Mouse (Mus musculus) Muller cell, postnatal 12 days (primary cell): Measurements from ENCODE around the gene Gm3417.
"Not testable (repeated sequence)": the region's sequence is repeated elsewhere in the genome, so short reads cannot be mapped to it uniquely, and the experiment has no call there.

Experiments
- DNase-seq: peaks from one replicate; pipeline ENCODE4 v3.0.0-alpha.2; 2015; ENCODE audit errors: inconsistent ontology term

Gm3417 gene

GRCm38 (mm10) chr17:14978362-14979038 is at the start of gene Gm3417, which contains the start of gene 9030025P20Rik:
TSS of gene Gm3417 (minus strand) at chr17:14978790.
TSS of gene 9030025P20Rik (plus strand) at chr17:14978468.
- DNase-seq: not testable (repeated sequence)

GRCm38 (mm10) chr17:15025513-15025912 is 46.9 kb upstream of the Gm3417 start:
- DNase-seq: not testable (repeated sequence)

- not testable (repeated sequence) for DNase-seq
Measured at GRCm38 (mm10) chr17:15024502-15025193, 46.1 kb upstream of the Gm3417 start.

- DNase-seq: not testable (repeated sequence)
Measured at GRCm38 (mm10) chr17:15023878-15024492, 45.4 kb upstream of the Gm3417 start.

GRCm38 (mm10) chr17:15021503-15022220 is 43.1 kb upstream of the Gm3417 start:
- DNase-seq: not testable (repeated sequence)

GRCm38 (mm10) chr17:15009706-15010413 is 31.3 kb upstream of the Gm3417 start, which contains the start of gene Gm3435:
TSS of gene Gm3435 (plus strand) at chr17:15010176.
- DNase-seq: not testable (repeated sequence)

- DNase-seq: not testable (repeated sequence)
Measured at GRCm38 (mm10) chr17:15009088-15009487, 30.5 kb upstream of the Gm3417 start.

- DNase-seq: not testable (repeated sequence)
Measured at GRCm38 (mm10) chr17:15000047-15000446, 21.5 kb upstream of the Gm3417 start.

GRCm38 (mm10) chr17:14994140-14994539 is 15.6 kb upstream of the Gm3417 start:
- DNase-seq: not testable (repeated sequence)

- DNase-seq: not testable (repeated sequence)
Measured at GRCm38 (mm10) chr17:14993139-14993832, 14.7 kb upstream of the Gm3417 start.

- not testable (repeated sequence) for DNase-seq
Measured at GRCm38 (mm10) chr17:14992522-14993138, 14.0 kb upstream of the Gm3417 start.

GRCm38 (mm10) chr17:14990116-14990702 is 11.6 kb upstream of the Gm3417 start:
- DNase-seq: not testable (repeated sequence)

- DNase-seq: not testable (repeated sequence)
Measured at GRCm38 (mm10) chr17:14977718-14978361, 750 bp downstream of the Gm3417 start.

GRCm38 (mm10) chr17:14968373-14968913 is 10.1 kb downstream of the Gm3417 start:
- not testable (repeated sequence) for DNase-seq

- DNase-seq: not testable (repeated sequence)
Measured at GRCm38 (mm10) chr17:14961557-14962154, 16.9 kb downstream of the Gm3417 start.

- DNase-seq: peak; percentile 31
Measured at GRCm38 (mm10) chr17:14960951-14961556, 17.5 kb downstream of the Gm3417 start, which contains the start of gene Phf10. TSS of gene Phf10 (minus strand) at chr17:14961273.

GRCm38 (mm10) chr17:14960520-14960919 is 18.1 kb downstream of the Gm3417 start:
- peak; percentile 11 for DNase-seq

GRCm38 (mm10) chr17:14959979-14960378 is 18.6 kb downstream of the Gm3417 start:
- DNase-seq: peak; percentile 20
